Mouse (Mus musculus) hindbrain, postnatal 0 days (tissue): ENCODE measurements around the gene Lrrk1. TPM values are rescaled to one million over a fixed set of nuclear protein-coding genes. Genes with fewer than 3 reads are reported as not detected.
A peak's percentile ranks its signal among the peaks of the same experiment; 100 is the strongest.

Source experiments
- ATAC-seq: fragments of 200-750 bp; cut with Nextera tagmentation; 2 replicates; pipeline ENCODE4 v1.8.0; 2017; ENCODE audit warnings: mild to moderate bottlenecking, moderate TSS enrichment, moderate library complexity
- DNase-seq: peaks from one replicate; pipeline ENCODE4 v3.0.0-alpha.2; 2015; ENCODE audit warnings: low spot score
- H3K27ac ChIP-seq: fragments of 300-500 bp; sonication (generic); 2 replicates; pipeline ENCODE4 v1.5.1; 2014; ENCODE audit warnings: mild to moderate bottlenecking
- H3K27me3 ChIP-seq: fragments of 300-500 bp; sonication (generic); 2 replicates; pipeline ENCODE4 v1.6.1; 2014; ENCODE audit warnings: low read length, mixed read lengths; ENCODE audit not compliant: insufficient read depth
- H3K36me3 ChIP-seq: fragments of 300-500 bp; sonication (generic); 2 replicates; pipeline ENCODE4 v1.6.1; 2014; ENCODE audit warnings: low read length, mixed read lengths; ENCODE audit not compliant: insufficient read depth
- H3K4me1 ChIP-seq: fragments of 300-500 bp; sonication (generic); 2 replicates; pipeline ENCODE4 v1.6.1; 2014; ENCODE audit warnings: antibody characterized with exemption, low read length, mixed read lengths; ENCODE audit not compliant: insufficient read depth
- H3K4me2 ChIP-seq: fragments of 300-500 bp; sonication (generic); 2 replicates; pipeline ENCODE4 v1.6.1; 2014; ENCODE audit warnings: low read depth, mild to moderate bottlenecking, low read length, moderate library complexity, mixed read lengths
- H3K4me3 ChIP-seq: fragments of 300-500 bp; sonication (generic); 2 replicates; pipeline ENCODE4 v1.5.1; 2014; ENCODE audit warnings: low read length
- H3K9ac ChIP-seq: fragments of 300-500 bp; sonication (generic); replicated peaks from 2 replicates; pipeline ENCODE4 v1.6.1; 2014; ENCODE audit warnings: mild to moderate bottlenecking, low read length, moderate library complexity, mixed read lengths
- H3K9me3 ChIP-seq: fragments of 300-500 bp; sonication (generic); 2 replicates; pipeline ENCODE4 v1.6.1; 2016; ENCODE audit warnings: low read length, mixed read lengths
- CTCF ChIP-seq: IDR thresholded peaks from 2 replicates; pipeline ENCODE4 v1.5.1; 2016; ENCODE audit warnings: antibody characterized with exemption, control low read depth, low read depth
- WGBS: fragments of 180-500 bp; shearing (Covaris S2); extraction: QIAGEN DNeasy Blood & Tissue Kit; methylation state at CpG from one replicate; pipeline ENCODE4 v1.1.7; 2014; 5-methylcytosine and 5-hydroxymethylcytosine counted together
- polyA plus RNA-seq: library from polyadenylated mRNA; unstranded; fragments of >200 nt; fragmentation: Nextera tagmentation; extraction: Ambion mirVana; gene quantifications from 2 replicates; pipeline ENCODE4 v1.2.1, GENCODE M21; 2015
- total RNA-seq: library from RNA; depleted of rRNA; stranded (reverse); fragments of >200 nt; gene quantifications from 2 replicates; pipeline ENCODE4 v1.2.3, GENCODE M21; 2014

Gene Lrrk1
- total and polyA plus RNA-seq, 2 experiments from 2014 or later: 2.5 to 4.1 TPM

GRCm38 (mm10) chr7:66404141-66404540 is 16.0 kb upstream of the Lrrk1 start:
- H3K4me3 ChIP-seq: no peak overlapping the region
- H3K4me2 ChIP-seq: no peak overlapping the region
- TF ChIP-seq CTCF: no peak
- H3K9me3 ChIP-seq: no peaks in the 10 kb centered on the region
- H3K9ac ChIP-seq: no peak overlapping the region
- peak; percentile 25; the same call in 1 of the 2 replicates for ATAC-seq
- H3K36me3 ChIP-seq: no peaks in the 10 kb centered on the region
- no peaks in the 10 kb centered on the region for H3K4me1 ChIP-seq
- 51% methylated on average over 10 of the region's 10 CpGs for WGBS
- H3K27me3 ChIP-seq: no peaks in the 10 kb centered on the region
- peak; percentile 21 for DNase-seq
- no peak overlapping the region for H3K27ac ChIP-seq

GRCm38 (mm10) chr7:66402876-66403275 is 14.7 kb upstream of the Lrrk1 start:
- TF ChIP-seq CTCF: no peak
- no peak for DNase-seq
- H3K27ac ChIP-seq: no peak overlapping the region
- no peak overlapping the region for H3K4me3 ChIP-seq
- no peak overlapping the region for H3K9ac ChIP-seq
- H3K9me3 ChIP-seq: no peaks in the 10 kb centered on the region
- no peaks in the 10 kb centered on the region for H3K36me3 ChIP-seq
- H3K4me1 ChIP-seq: no peaks in the 10 kb centered on the region
- no peak overlapping the region for H3K4me2 ChIP-seq
- no peaks in the 10 kb centered on the region for H3K27me3 ChIP-seq
- 94% methylated on average over 5 of the region's 5 CpGs for WGBS
- no peak for ATAC-seq

GRCm38 (mm10) chr7:66401605-66402004 is 13.5 kb upstream of the Lrrk1 start:
- WGBS: 63% methylated on average over 8 of the region's 8 CpGs
- no peak for TF ChIP-seq CTCF
- no peaks in the 10 kb centered on the region for H3K36me3 ChIP-seq
- H3K4me3 ChIP-seq: no peak overlapping the region
- no peaks in the 10 kb centered on the region for H3K27me3 ChIP-seq
- no peak overlapping the region for H3K27ac ChIP-seq
- no peaks in the 10 kb centered on the region for H3K9me3 ChIP-seq
- DNase-seq: no peak
- no peak overlapping the region for H3K4me2 ChIP-seq
- no peak overlapping the region for H3K9ac ChIP-seq
- ATAC-seq: no peak
- H3K4me1 ChIP-seq: no peaks in the 10 kb centered on the region

- Histone ChIP-seq H3K9ac (no peak overlapping the region), H3K4me2 (no peak overlapping the region), H3K36me3 (no peaks in the 10 kb centered on the region), H3K4me3 (no peak overlapping the region), H3K4me1 (no peaks in the 10 kb centered on the region), H3K27me3 (no peaks in the 10 kb centered on the region), H3K27ac (no peak overlapping the region), H3K9me3 (no peaks in the 10 kb centered on the region)
- DNase-seq (no peak), ATAC-seq (no peak)
- no peak for TF ChIP-seq CTCF
- WGBS: 32% methylated on average over 3 of the region's 3 CpGs
These were observed 9.1 kb upstream of the Lrrk1 start for GRCm38 (mm10) chr7:66397288-66397687.

- Histone ChIP-seq H3K9ac (peak overlapping the region; percentile 56; the same call in 1 of the 2 replicates), H3K4me3 (peak overlapping the region; percentile 54), H3K9me3 (no peaks in the 10 kb centered on the region), H3K4me1 (0 out of 2 replicates have a peak, but pooled peaks cover 6% of the 10 kb centered on the region), H3K36me3 (no peaks in the 10 kb centered on the region), H3K27ac (no peak overlapping the region), H3K27me3 (0 out of 2 replicates have a peak, but pooled peaks cover 2% of the 10 kb centered on the region), H3K4me2 (peak overlapping the region; percentile 99)
- WGBS: 13% methylated on average over 28 of the region's 28 CpGs
- ATAC-seq (peak; percentile 84; the same call in 1 of the 2 replicates), DNase-seq (peak; percentile 86)
- TF ChIP-seq CTCF: peak; percentile 92
These were observed 727 bp upstream of the Lrrk1 start for GRCm38 (mm10) chr7:66388621-66389532.

- no peak for DNase-seq
- Histone ChIP-seq H3K27me3 (0 out of 2 replicates have a peak, but pooled peaks cover 2% of the 10 kb centered on the region), H3K9me3 (no peaks in the 10 kb centered on the region), H3K4me2 (peak overlapping the region; percentile 99), H3K36me3 (no peaks in the 10 kb centered on the region), H3K9ac (peak overlapping the region; percentile 56), H3K4me1 (0 out of 2 replicates have a peak, but pooled peaks cover 6% of the 10 kb centered on the region), H3K4me3 (peak overlapping the region; percentile 54), H3K27ac (no peak overlapping the region)
- TF ChIP-seq CTCF: no peak
- 2% methylated on average over 13 of the region's 13 CpGs for WGBS
- no peak for ATAC-seq
These were observed 734 bp downstream of the Lrrk1 start for GRCm38 (mm10) chr7:66387419-66387812.
